Mouse (Mus musculus): ENCODE results near the gene Nans. TPM values are rescaled to one million over a fixed set of nuclear protein-coding genes. Genes with fewer than 3 reads are reported as not detected.

The Nans gene
- 48.2 and 52.4 TPM in 2 replicates for polyA plus RNA-seq (2015; fragmentation: Nextera tagmentation; extraction: Ambion mirVana)

DNA sequence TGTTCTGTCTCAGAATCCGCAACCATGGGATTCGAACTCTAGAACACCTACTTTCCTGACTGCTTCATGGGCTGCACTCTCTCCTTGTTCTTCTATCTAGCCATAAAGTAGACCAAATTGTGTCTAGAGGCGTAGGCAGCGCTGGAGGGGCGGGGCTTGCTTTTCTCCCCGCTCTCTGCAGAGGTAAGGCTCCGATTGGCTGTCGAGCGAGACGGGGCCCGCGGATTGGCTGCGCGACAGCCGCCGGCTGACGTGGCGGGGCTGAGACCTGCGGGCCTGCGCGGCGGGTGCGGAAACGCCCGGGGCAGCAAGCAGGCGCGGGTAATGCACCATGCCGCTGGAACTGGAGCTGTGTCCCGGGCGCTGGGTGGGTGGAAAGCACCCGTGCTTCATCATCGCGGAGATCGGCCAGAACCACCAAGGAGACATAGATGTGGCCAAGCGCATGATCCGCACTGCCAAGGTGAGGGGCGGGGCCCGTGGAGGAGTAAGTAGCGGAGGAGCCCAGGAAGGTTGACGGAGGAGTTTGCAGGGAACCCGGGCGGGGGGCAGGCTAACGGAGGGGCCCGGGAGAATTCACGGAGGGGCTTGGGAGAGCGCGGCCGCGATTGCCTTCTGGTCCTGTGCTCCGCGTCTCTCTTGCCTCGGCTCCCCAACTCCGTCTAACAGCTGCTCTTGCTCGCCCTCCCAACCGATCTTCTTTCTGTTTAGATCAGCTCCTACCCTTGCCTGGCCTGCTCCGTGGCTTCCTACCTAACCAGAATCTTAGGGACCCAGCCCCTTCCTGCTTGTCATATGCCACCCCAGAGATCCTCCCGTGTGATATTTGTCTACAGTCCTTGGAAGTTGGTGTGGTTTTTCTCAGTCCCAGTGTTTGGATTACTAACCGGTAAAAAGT, at the start of gene Nans:
TSS of gene Nans (plus strand) at position 221 of the 898 bp plus-strand sequence.
- ATAC-seq (peak; percentile 98), DNase-seq (ENCODE audit: low spot score) (peak; percentile 97)
- no peaks in the 10 kb centered on the region for H3K27me3 ChIP-seq (replicated peaks; ENCODE audit: insufficient read depth, low read length)
- no peaks in the 10 kb centered on the region; the same call in 1 of the 2 replicates for H3K4me1 ChIP-seq (ENCODE audit: insufficient read depth, low read depth, low read length)
- H3K36me3 ChIP-seq (ENCODE audit: insufficient read depth, low read length): no peaks in the 10 kb centered on the region; the same call in 1 of the 2 replicates
- TF ChIP-seq CTCF (IDR thresholded peaks at IDR 0.05): no peak
- TF ChIP-seq EP300 (IDR thresholded peaks at IDR 0.05): no peak
- peak within 1 kb of the TSS; percentile 92 for H3K4me2 ChIP-seq (replicated peaks; ENCODE audit: low read depth, low read length)
- H3K4me3 ChIP-seq (ENCODE audit: low read depth, low read length): peak within 1 kb of the TSS; percentile 81
- H3K9me3 ChIP-seq (ENCODE audit: low read length): no peaks in the 10 kb centered on the region
- H3K9ac ChIP-seq (replicated peaks; ENCODE audit: low read depth): peak within 1 kb of the TSS; percentile 64
- H3K27ac ChIP-seq (ENCODE audit: low read length): peak within 1 kb of the TSS; percentile 20; the same call in 1 of the 2 replicates
- WGBS: under 1% methylated on average over 55 of the region's 58 CpGs

DNA sequence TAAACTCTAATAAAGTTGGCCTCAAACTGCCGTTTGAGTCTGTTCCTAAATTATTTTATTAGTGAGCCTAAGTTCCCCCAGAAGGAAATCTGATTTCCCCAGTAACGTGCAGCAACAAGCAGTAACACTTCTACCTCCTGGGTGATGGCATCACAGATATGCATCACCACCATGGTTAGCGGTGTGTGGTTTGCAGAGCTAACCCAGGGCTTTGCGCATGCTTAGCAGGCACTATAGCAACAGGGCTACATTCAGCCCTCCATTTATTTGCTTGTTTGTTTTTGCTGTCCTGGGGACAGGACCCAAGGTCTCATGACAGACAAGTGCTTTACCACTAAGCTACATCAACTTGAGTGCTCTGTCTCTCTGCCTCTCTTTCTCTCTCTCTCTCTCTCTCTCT, 46.5 kb upstream of the Nans start:
- DNase-seq (ENCODE audit: low spot score): no peak
- H3K4me1 ChIP-seq (ENCODE audit: insufficient read depth, low read depth, low read length): no peaks in the 10 kb centered on the region
- no peak for TF ChIP-seq EP300 (IDR thresholded peaks at IDR 0.05)
- no peak for TF ChIP-seq CTCF (IDR thresholded peaks at IDR 0.05)
- WGBS: 69% methylated on average over 4 of the region's 4 CpGs
- no peak overlapping the region for H3K4me2 ChIP-seq (replicated peaks; ENCODE audit: low read depth, low read length)
- H3K9me3 ChIP-seq (ENCODE audit: low read length): no peaks in the 10 kb centered on the region
- H3K36me3 ChIP-seq (ENCODE audit: insufficient read depth, low read length): no peaks in the 10 kb centered on the region
- no peaks in the 10 kb centered on the region for H3K27me3 ChIP-seq (replicated peaks; ENCODE audit: insufficient read depth, low read length)
- H3K4me3 ChIP-seq (ENCODE audit: low read depth, low read length): no peak overlapping the region
- H3K9ac ChIP-seq (replicated peaks; ENCODE audit: low read depth): no peak overlapping the region
- no peak for ATAC-seq
- no peak overlapping the region for H3K27ac ChIP-seq (ENCODE audit: low read length)

DNA sequence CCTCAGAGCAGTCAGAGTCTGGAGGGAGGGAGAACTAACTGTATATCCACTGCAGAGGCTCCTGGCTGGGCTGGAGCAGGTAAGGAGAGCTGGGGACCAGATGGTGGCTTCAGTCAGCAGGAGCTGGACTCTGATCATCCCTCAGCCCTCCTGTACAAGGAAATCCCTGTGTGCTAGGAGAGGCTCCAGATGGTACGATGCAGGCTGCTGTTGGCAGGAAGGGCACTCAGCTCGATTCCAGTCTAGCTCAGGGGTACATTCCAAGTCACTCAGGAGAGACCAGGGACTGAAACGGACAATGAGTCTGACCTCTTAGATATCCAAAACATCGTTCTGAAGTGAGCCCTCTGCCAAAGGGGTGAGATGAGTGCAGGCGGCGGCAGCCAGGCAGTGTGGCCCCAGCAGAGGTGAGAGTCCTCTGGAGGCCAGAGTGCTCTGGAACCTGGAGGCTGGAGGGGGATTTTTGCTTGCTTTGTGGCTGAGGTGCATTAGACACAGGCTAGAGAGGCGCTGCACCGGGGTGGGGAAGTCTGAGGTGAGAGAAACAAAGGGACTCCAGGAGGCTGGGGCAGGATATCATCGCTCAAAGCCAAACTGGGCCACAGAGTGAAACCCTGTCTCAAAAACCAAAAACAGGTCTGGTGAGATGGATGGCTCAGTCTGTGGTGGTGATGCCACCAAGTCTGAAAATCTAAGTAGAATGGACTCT, 43.7 kb upstream of the Nans start:
- WGBS: 34% methylated on average over 9 of the region's 9 CpGs
- Histone ChIP-seq H3K27ac (ENCODE audit: low read length) (no peak overlapping the region), H3K4me3 (ENCODE audit: low read depth, low read length) (no peak overlapping the region), H3K9me3 (ENCODE audit: low read length) (no peaks in the 10 kb centered on the region), H3K36me3 (ENCODE audit: insufficient read depth, low read length) (no peaks in the 10 kb centered on the region), H3K4me2 (replicated peaks; ENCODE audit: low read depth, low read length) (no peak overlapping the region), H3K9ac (replicated peaks; ENCODE audit: low read depth) (no peak overlapping the region), H3K4me1 (ENCODE audit: insufficient read depth, low read depth, low read length) (no peaks in the 10 kb centered on the region), H3K27me3 (replicated peaks; ENCODE audit: insufficient read depth, low read length) (no peaks in the 10 kb centered on the region)
- ATAC-seq (no peak), DNase-seq (ENCODE audit: low spot score) (no peak)
- no peak for TF ChIP-seq CTCF (IDR thresholded peaks at IDR 0.05)
- no peak for TF ChIP-seq EP300 (IDR thresholded peaks at IDR 0.05)

DNA sequence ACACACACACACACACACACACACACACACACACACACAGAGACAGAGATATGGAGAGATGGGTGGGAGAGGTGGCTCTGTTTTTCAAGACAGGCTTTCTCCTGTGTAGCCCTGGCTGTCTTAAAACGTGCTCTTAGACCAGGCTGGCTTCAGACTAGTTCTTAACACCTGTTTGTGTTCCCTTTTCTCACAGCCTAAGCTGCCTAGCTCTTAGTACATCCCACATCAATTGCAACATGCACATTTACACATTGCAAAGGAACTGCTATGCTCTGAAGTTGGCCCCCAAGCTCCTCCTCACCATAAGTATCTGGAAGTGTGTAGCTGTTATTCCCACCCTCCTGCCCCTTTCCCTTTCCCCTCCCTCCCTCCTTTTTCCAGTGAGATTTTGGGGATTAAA, 41.6 kb upstream of the Nans start:
- peaks cover 2% of the 10 kb centered on the region; the same call in 1 of the 2 replicates for H3K4me1 ChIP-seq (ENCODE audit: insufficient read depth, low read depth, low read length)
- no peak overlapping the region for H3K9ac ChIP-seq (replicated peaks; ENCODE audit: low read depth)
- ATAC-seq: no peak
- TF ChIP-seq CTCF (IDR thresholded peaks at IDR 0.05) (no peak), EP300 (IDR thresholded peaks at IDR 0.05) (no peak)
- H3K36me3 ChIP-seq (ENCODE audit: insufficient read depth, low read length): no peaks in the 10 kb centered on the region
- no peak overlapping the region for H3K4me3 ChIP-seq (ENCODE audit: low read depth, low read length)
- peak; percentile 14 for DNase-seq (ENCODE audit: low spot score)
- no peaks in the 10 kb centered on the region for H3K9me3 ChIP-seq (ENCODE audit: low read length)
- H3K27ac ChIP-seq (ENCODE audit: low read length): no peak overlapping the region
- 40% methylated on average over 1 of the region's 1 CpGs for WGBS
- no peaks in the 10 kb centered on the region for H3K27me3 ChIP-seq (replicated peaks; ENCODE audit: insufficient read depth, low read length)
- H3K4me2 ChIP-seq (replicated peaks; ENCODE audit: low read depth, low read length): no peak overlapping the region

DNA sequence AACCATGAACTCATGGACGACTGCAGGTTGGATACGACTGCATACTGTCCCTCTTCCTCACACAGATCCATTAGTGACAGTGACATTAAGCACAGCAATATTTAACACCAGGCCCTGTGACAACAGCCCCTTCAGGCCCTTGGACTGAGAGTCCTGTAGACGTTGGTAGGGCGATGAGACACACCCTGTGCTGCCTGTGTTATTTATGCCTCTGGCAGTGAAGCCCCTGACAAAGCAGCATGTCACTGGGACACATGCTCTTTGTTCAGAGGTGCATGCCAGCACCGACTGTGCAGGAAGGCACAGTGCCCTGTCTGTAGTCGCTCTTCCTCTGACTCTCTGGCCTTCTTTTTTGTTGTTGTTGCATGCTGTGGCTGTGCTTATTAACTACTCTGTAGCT, 40.2 kb upstream of the Nans start:
- TF ChIP-seq EP300 (IDR thresholded peaks at IDR 0.05) (no peak), CTCF (IDR thresholded peaks at IDR 0.05) (no peak)
- H3K9me3 ChIP-seq (ENCODE audit: low read length): no peaks in the 10 kb centered on the region
- ATAC-seq (no peak), DNase-seq (ENCODE audit: low spot score) (no peak)
- peaks cover 14% of the 10 kb centered on the region; the same call in 1 of the 2 replicates for H3K4me1 ChIP-seq (ENCODE audit: insufficient read depth, low read depth, low read length)
- no peak overlapping the region for H3K9ac ChIP-seq (replicated peaks; ENCODE audit: low read depth)
- no peak overlapping the region for H3K27ac ChIP-seq (ENCODE audit: low read length)
- H3K4me3 ChIP-seq (ENCODE audit: low read depth, low read length): no peak overlapping the region
- no peaks in the 10 kb centered on the region for H3K36me3 ChIP-seq (ENCODE audit: insufficient read depth, low read length)
- no peaks in the 10 kb centered on the region for H3K27me3 ChIP-seq (replicated peaks; ENCODE audit: insufficient read depth, low read length)
- H3K4me2 ChIP-seq (replicated peaks; ENCODE audit: low read depth, low read length): no peak overlapping the region
- WGBS: 55% methylated on average over 6 of the region's 6 CpGs

DNA sequence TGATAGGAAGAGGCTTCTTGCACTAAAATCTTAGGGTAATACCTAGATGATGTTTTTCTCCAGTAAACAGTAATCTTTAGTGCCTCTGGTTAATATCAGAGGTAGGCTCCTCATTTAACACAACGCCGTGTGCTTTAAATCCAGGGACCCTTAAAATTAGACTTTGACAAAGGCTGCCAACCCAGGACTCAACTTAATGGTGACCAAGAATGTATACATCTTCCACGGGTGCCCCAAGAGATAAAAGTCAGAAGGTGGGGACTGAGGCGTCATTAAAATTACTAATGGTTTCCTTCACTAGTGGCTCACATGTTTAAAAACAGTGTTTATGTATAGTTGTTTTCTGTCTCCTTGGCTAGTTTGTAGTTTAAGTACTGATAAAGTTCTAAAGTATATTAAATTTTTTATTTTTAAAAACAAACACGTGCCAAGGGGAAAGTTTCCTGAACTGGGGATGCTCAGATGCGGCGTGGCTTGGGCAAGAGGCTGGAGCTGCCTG, 39.0 kb upstream of the Nans start:
- Histone ChIP-seq H3K27ac (ENCODE audit: low read length) (no peak overlapping the region), H3K4me2 (replicated peaks; ENCODE audit: low read depth, low read length) (peak overlapping the region; percentile 70), H3K9me3 (ENCODE audit: low read length) (no peaks in the 10 kb centered on the region), H3K4me3 (ENCODE audit: low read depth, low read length) (peak overlapping the region; percentile 88), H3K36me3 (ENCODE audit: insufficient read depth, low read length) (no peaks in the 10 kb centered on the region), H3K4me1 (ENCODE audit: insufficient read depth, low read depth, low read length) (peaks cover 23% of the 10 kb centered on the region; the same call in 1 of the 2 replicates), H3K27me3 (replicated peaks; ENCODE audit: insufficient read depth, low read length) (no peaks in the 10 kb centered on the region), H3K9ac (replicated peaks; ENCODE audit: low read depth) (peak overlapping the region; percentile 67; the same call in 1 of the 2 replicates)
- DNase-seq (ENCODE audit: low spot score) (no peak), ATAC-seq (no peak)
- TF ChIP-seq CTCF (IDR thresholded peaks at IDR 0.05): no peak
- no peak for TF ChIP-seq EP300 (IDR thresholded peaks at IDR 0.05)
- WGBS: 32% methylated on average over 7 of the region's 7 CpGs

All from lung, postnatal 0 days (tissue).